Mouse (Mus musculus) testis, postnatal 10 days (tissue): ENCODE measurements around the gene Klk1b3.
"Not testable (repeated sequence)": the region's sequence is repeated elsewhere in the genome, so short reads cannot be mapped to it uniquely, and the experiment has no call there.

Experiments used
- DNase-seq: peaks from one replicate; pipeline ENCODE4 v3.0.0; 2021; ENCODE audit warnings: low spot score

Gene Klk1b3

GRCm38 (mm10) chr7:44197891-44198290, at the start of gene Klk1b3:
Gene Klk1b3, plus strand, starts transcription at chr7:44198191.
- DNase-seq: no peak

DNA sequence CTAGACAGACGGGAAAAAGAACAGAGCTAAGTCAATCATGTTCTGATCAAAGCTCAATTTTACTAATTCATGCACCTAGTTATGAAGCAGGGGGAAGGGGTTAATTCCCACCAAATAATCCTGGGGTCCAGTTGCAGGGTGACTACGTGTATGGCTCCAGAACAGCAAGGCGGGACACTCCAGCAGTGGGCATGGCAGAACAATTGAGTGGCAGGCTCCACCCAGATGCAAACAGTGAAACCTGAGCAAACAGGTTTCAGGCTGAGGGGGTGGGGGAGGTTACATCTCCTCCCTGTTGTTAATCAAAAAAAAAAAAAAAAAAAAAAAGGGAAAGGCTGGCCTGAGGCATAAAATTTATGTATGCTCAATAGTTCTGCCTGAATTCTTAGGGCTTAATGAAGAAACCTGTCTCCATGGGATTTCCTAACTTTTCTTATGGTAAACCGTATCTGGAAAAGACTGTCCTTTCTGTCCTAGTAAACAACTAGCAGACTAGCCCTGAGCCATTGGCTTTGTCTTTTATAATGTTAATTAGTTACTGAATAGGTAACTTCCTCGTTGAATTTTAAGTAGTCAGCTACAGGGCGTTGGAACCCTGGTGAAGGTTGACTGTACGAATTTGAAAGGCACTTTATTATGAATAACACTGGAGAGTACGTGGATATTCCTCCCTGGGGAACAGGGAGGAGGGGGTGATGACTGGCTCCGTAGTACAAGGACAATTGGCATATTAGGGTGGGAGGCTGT, 18.5 kb upstream of the Klk1b3 start:
- no peak for DNase-seq

DNA sequence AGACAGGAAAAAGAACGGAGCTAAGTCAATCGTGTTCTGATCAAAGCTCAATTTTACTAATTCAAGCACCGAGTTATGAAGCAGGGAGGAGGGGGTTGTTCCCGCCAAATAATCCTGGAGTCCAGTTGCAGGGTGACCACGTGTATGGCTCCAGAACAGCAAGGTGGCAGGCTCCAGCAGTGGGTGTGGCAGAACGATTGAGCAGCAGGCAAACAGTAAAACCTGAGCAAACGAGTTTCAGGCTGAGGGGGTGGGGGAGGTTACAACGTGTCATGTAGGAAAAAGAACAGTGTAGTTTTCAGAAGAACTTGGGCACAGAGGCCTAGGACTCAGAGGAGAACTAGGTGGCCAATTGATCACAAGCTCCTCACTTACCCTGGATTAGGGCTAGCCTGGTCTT, 11.5 kb upstream of the Klk1b3 start:
- not testable (repeated sequence) for DNase-seq

GRCm38 (mm10) chr7:44187936-44188335, 10.1 kb upstream of the Klk1b3 start, which contains the start of gene Klk1b24:
Gene Klk1b24, plus strand, starts transcription at chr7:44188236.
- DNase-seq: peak; percentile 5

GRCm38 (mm10) chr7:44193466-44193865, 4.5 kb upstream of the Klk1b3 start:
- DNase-seq: not testable (repeated sequence)

GRCm38 (mm10) chr7:44207135-44207534, 9.1 kb downstream of the Klk1b3 start, which contains the start of gene Klk1b4:
Gene Klk1b4, plus strand, starts transcription at chr7:44207435.
- DNase-seq: not testable (repeated sequence)

GRCm38 (mm10) chr7:44208307-44208706, 10.3 kb downstream of the Klk1b3 start:
- no peak for DNase-seq

DNA sequence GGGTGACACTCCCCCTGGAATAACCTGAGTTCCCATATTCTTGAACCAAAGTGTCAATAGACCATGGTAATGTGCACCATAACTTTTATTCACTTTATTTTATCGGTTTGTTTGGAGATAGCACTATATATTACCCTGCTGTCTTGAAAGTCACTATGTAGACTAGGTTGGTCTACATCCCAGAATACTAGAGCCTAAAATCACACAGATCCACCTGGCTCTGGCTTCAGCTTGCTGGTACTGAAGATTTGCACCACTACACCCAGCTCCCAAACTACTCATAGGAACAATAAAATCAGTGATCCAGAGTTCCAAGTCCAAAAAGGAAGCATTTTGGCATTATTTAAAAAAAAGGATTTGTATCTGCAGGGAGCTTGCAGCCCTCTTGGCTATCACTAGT, 17.7 kb downstream of the Klk1b3 start, which contains the start of gene Klk1b5:
Gene Klk1b5, plus strand, starts transcription at position 301 of the 400 bp plus-strand sequence.
- DNase-seq: no peak

DNA sequence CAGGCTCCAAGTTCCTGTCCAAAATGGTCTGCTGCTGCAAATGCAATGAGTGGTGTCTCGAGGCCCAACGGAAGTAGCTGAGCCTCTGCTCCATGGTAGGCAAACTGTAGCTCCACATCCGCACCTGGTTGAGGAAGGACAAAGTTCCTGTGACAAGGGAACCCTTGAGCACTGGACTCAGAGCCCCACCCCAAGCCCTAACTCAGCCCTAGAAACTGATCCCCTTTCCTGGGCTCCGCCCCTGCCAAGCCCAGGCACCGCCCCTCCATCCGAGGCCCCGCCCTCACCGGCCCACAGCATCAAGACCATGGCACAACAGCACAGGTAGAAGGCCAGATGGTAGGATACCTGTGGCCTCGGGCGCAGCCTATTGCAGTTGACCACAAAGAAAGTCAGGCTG, 23.6 kb downstream of the Klk1b3 start:
- DNase-seq: not testable (repeated sequence)

DNA sequence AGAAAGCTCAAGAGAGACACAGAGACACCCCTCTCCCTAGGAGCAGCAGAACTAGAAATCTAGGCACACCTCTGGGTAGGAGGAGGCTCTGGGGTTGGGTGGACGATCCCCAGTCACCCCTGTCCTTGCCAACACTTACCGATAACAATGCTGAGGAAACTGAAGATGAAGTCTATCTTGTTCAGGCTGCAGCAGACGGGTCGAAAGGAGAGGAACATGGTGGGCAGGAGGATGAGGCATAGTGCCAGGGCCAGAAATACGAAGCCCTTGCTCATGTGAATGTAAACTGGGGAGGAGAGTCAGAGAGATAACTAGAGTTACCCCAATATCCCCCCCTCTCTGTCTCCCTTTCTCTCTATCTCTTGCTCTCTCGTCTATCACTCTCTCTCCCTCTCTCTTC, 24.3 kb downstream of the Klk1b3 start:
- DNase-seq: not testable (repeated sequence)

- DNase-seq: no peak
Measured at GRCm38 (mm10) chr7:44225076-44225475, 27.1 kb downstream of the Klk1b3 start, which contains the start of gene Klk1. Gene Klk1, plus strand, starts transcription at chr7:44225360.

DNA sequence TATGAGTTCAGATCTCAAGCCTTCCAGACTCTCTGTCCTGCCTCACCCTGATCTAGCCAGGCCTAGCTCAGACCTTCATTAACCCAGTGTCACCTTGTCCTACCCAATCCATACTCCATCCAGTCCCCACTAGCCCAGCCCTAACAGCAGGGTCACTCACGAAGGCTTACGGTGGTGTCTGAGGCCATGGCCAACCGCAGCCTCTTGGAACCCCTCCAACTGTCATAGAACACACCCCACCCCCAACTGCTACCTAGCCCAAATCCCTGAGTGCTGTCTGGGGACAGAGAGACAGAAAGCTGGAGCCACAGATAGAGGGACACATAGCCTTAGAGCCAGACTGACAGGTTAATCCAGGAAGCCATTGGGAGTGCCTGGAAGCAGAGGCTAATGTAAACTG, 37.9 kb downstream of the Klk1b3 start, which contains the start of gene Gm36864:
Gene Gm36864, plus strand, starts transcription at position 269 of the 400 bp plus-strand sequence.
- no peak for DNase-seq

- no peak for DNase-seq
Measured at GRCm38 (mm10) chr7:44239913-44240312, 41.9 kb downstream of the Klk1b3 start.

DNA sequence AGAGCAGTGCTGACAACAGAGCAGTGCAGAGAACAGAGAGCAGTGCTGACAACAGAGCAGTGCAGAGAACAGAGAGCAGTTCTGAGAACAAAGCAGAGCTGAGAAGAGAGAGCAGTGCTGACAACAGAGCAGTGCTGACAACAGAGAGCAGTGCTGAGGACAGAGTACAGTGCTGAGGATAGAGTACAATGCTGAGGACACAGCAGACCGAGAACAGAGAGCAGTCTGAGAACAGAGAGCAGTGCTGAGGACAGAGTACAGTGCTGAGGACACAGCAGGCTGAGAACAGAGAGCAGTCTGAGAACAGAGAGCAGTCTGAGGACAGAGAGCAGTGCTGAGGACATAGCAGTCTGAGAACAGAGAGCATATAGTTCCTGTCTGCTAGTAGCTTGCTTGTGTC, 42.7 kb downstream of the Klk1b3 start:
- DNase-seq: no peak

DNA sequence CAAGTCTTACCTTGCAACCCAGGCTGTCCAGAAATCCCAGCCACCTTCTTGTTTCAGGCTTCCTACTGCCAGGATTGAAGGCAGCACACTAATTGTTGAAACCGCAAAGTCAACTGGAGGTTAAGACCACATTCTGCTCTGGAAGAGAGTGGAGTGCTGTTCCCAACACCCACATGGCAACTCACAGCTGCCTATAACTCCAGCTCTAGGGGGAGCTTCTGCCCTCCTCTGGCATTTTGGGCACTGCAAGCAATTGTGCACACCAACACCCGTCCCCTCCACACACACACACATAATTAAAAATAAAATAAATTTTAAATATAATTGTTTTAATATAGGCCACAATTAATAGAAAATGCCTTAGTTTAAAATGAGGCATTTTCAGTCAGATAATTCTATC, 43.2 kb downstream of the Klk1b3 start:
- no peak for DNase-seq

DNA sequence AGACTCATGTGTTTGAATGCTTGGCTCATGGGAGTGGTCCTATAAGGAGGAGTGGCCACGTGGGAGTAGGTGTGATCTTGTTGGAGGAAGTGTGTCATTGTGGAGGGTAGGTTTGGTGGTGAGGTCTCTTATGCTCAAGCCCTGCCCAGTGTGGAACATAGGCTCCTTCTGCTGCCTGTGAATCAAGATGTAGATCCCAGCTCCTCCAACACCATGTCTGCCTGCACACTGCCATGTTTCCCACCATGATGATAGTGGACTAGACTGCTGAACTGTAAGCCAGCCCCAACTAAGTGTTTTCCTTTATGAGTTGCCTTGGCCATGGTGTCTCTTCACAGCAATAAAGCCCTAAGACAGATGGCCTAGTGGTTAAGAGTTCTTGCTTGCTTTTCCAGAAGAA, 46.1 kb downstream of the Klk1b3 start:
- no peak for DNase-seq

- peak; percentile 97 for DNase-seq
Measured at GRCm38 (mm10) chr7:44246055-44246983, 48.3 kb downstream of the Klk1b3 start, which contains the start of the genes 1700028J19Rik and 2410002F23Rik. Gene 1700028J19Rik, minus strand, starts transcription at chr7:44246695. Gene 2410002F23Rik, plus strand, starts transcription at chr7:44246722.

DNA sequence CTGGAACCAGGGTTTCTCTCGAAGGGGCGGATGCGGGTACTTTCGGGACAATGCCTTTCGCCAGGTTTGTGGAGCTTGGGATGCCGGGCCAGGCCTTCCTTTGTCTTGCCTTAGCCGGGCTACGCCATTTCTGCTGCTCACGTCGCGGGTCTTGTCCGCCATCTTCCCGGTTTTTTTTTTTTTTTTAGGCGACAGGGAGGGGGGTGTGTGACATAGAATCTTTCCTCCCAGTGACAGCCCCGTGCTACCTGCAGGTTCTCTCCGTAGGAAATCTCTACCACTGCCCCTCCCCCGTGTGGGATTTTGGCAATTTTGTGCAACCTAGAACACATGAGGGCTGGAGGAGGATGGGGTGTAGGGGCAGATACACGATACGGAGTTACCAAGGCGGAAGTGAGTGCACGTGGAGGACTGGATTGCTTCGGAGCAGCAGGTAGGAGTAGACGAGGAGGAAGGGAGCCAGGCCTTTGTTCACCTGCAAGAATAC, 49.0 kb downstream of the Klk1b3 start:
- DNase-seq: peak; percentile 77

DNA sequence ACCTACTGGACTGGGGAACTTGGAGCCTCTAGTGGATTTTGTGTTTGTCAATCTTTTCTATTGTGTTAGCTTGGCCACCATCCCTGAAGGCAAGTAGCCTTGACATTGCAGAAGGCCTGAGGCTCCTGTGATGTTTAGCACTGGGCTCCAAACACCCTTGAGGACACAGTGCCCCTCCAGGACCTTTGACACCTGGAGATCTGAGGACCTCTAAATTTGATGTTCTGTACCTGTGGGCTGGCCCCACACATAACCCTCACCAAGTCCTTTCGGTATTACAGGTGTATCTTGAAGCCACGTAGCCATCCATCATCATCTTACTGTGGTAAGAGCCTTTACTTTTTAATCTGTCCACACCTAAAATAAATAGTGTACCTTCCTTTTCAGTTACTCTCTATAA, 50.0 kb downstream of the Klk1b3 start:
- DNase-seq: no peak

DNA sequence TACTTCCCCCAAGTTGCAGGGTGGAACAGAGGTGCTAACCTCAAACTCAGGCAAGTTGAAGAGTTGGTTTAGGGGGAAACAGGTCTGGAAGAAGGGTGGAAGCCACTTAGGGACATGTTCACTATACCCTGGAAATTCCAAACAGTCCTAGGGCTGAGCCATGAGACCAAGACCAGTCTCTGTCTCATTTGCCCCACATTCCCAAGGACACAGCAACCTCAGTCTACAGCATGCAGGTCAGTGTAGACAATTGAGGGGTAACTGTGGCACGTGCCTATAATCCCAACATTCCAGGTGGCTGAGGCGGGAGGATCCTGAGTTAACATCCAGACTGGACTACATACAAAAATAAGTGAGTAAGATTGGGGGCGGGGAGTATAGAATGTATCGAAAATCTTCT, 51.3 kb downstream of the Klk1b3 start:
- DNase-seq: no peak

DNA sequence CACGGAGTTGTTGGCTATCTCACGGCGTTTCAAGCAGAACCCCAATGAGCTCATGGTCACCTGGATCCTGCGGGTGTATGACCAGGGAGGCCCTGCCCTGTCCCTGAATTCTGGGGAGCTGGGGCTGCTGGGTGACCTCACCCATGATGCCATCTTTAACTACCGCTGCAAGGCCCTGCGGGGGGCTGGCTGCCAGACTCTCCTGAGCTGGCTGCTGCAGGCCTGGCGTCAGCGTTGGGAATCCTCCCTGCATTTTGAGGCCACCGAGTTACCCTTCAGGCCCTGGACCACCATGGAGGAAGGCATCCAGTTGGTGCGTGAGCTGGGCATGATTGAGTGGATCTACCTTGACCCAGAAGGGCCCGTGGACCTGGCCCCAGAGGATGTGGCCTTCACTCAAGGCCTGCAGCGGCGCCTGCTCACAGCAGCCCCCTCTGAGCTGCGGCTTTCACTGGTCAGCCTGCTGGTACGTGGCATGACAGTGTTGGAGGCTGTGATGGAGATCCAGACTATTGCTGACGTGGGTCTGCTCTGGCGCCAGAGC, 52.8 kb downstream of the Klk1b3 start:
- peak; percentile 57 for DNase-seq
